Mouse (Mus musculus) lung, postnatal 0 days (tissue): ENCODE measurements around the gene Dnajc6. TPM values are rescaled to one million over a fixed set of nuclear protein-coding genes. Genes with fewer than 3 reads are reported as not detected.

Experiments
- ATAC-seq: fragments of 200-750 bp; cut with Nextera tagmentation; 2 replicates; pipeline ENCODE4 v1.8.0; 2017; ENCODE audit warnings: moderate library complexity
- DNase-seq: peaks from one replicate; pipeline ENCODE4 v3.0.0-alpha.2; 2016; ENCODE audit warnings: low spot score
- H3K27ac ChIP-seq: fragments of 300-500 bp; sonication (generic); 2 replicates; pipeline ENCODE4 v1.5.1; 2014; ENCODE audit warnings: antibody characterized with exemption, mild to moderate bottlenecking, low read length, mixed read lengths
- H3K27me3 ChIP-seq: fragments of 300-500 bp; sonication (generic); replicated peaks from 2 replicates; pipeline ENCODE4 v1.6.1; 2014; ENCODE audit warnings: low read length, mixed read lengths; ENCODE audit not compliant: insufficient read depth
- H3K36me3 ChIP-seq: fragments of 300-500 bp; sonication (generic); 2 replicates; pipeline ENCODE4 v1.6.1; 2014; ENCODE audit warnings: low read length, mixed read lengths; ENCODE audit not compliant: insufficient read depth
- H3K4me1 ChIP-seq: fragments of 300-500 bp; sonication (generic); 2 replicates; pipeline ENCODE4 v1.6.1; 2014; ENCODE audit warnings: antibody characterized with exemption, low read depth, low read length, mixed read lengths; ENCODE audit not compliant: insufficient read depth
- H3K4me2 ChIP-seq: fragments of 300-500 bp; sonication (generic); replicated peaks from 2 replicates; pipeline ENCODE4 v1.6.1; 2014; ENCODE audit warnings: low read depth, mild to moderate bottlenecking, low read length, moderate library complexity, mixed read lengths
- H3K4me3 ChIP-seq: fragments of 300-500 bp; sonication (generic); 2 replicates; pipeline ENCODE4 v1.5.1; 2014; ENCODE audit warnings: low read depth, low read length
- H3K9ac ChIP-seq: fragments of 300-500 bp; sonication (generic); replicated peaks from 2 replicates; pipeline ENCODE4 v1.6.1; 2014; ENCODE audit warnings: low read depth, mild to moderate bottlenecking
- H3K9me3 ChIP-seq: fragments of 300-500 bp; sonication (generic); 2 replicates; pipeline ENCODE4 v1.6.1; 2016; ENCODE audit warnings: low read length, mixed read lengths
- CTCF ChIP-seq: IDR thresholded peaks from 2 replicates; pipeline ENCODE4 v1.5.1; 2016; ENCODE audit warnings: antibody characterized with exemption, mild to moderate bottlenecking
- EP300 ChIP-seq: IDR thresholded peaks from 2 replicates; pipeline ENCODE4 v1.6.1; 2016; ENCODE audit warnings: antibody characterized with exemption, mild to moderate bottlenecking, control low read depth
- WGBS: fragments of 180-500 bp; shearing (Covaris S2); extraction: QIAGEN DNeasy Blood & Tissue Kit; methylation state at CpG from one replicate; pipeline ENCODE4 v1.1.7; 2014; 5-methylcytosine and 5-hydroxymethylcytosine counted together
- polyA plus RNA-seq: library from polyadenylated mRNA; unstranded; fragments of >200 nt; fragmentation: Nextera tagmentation; extraction: Ambion mirVana; gene quantifications from 2 replicates; pipeline ENCODE4 v1.2.1, GENCODE M21; 2015

Gene Dnajc6
- polyA plus RNA-seq, 1 experiment from 2014 or later = 0.14 TPM

DNA sequence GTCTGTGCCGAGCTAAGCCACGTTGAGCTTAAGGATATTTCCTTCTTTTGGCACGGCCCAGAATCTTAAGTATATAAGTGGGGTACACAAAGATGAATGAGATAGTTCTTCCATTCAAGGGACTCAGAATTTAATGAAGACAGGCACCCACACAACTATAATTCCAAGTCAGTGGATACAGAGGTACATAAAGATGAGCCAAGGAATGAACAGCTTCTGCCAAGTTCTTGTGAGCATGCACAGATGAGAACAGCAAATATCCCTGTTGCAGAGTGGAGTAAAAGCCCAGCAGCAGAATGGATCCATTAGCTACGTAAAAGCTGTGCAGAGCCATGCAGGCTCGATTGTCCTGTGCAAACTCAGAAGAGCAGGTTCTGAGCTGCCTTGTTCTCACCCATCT, 128.8 kb downstream of the Dnajc6 start:
- no peak for DNase-seq
- Histone ChIP-seq H3K4me2 (no peak overlapping the region), H3K36me3 (no peaks in the 10 kb centered on the region), H3K9ac (no peak overlapping the region), H3K27ac (no peak overlapping the region), H3K4me1 (no peaks in the 10 kb centered on the region), H3K9me3 (no peaks in the 10 kb centered on the region), H3K27me3 (no peaks in the 10 kb centered on the region), H3K4me3 (no peak overlapping the region)
- ATAC-seq = no peak
- 83% methylated on average over 5 of the region's 5 CpGs for WGBS
- TF ChIP-seq EP300 (no peak), CTCF (no peak)

DNA sequence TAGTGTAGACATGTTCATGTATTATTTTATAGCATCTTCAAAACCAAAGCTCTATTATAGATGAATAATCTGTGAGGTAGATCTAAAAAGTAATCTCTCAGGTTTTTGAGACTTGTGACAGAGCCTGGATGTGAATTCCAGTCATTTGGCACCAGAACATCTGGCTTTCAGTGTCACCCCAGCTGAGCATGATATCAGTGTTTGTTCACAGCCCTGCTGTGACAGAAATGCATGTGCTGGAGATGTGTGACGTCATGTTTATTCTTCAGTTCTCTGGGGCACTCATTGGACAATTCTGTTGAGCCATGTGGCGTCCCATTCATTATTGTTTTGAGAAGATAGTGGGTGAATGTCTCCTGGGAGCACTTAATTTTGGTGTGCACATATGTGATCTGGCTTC, 139.1 kb downstream of the Dnajc6 start:
- H3K4me1 ChIP-seq = no peaks in the 10 kb centered on the region
- H3K36me3 ChIP-seq = no peaks in the 10 kb centered on the region
- H3K9me3 ChIP-seq = no peaks in the 10 kb centered on the region
- DNase-seq (no peak), ATAC-seq (no peak)
- H3K4me2 ChIP-seq = no peak overlapping the region
- H3K27ac ChIP-seq = no peak overlapping the region
- H3K4me3 ChIP-seq = no peak overlapping the region
- 41% methylated on average over 2 of the region's 2 CpGs for WGBS
- H3K9ac ChIP-seq = no peak overlapping the region
- no peaks in the 10 kb centered on the region for H3K27me3 ChIP-seq
- TF ChIP-seq EP300 = no peak
- TF ChIP-seq CTCF = no peak

DNA sequence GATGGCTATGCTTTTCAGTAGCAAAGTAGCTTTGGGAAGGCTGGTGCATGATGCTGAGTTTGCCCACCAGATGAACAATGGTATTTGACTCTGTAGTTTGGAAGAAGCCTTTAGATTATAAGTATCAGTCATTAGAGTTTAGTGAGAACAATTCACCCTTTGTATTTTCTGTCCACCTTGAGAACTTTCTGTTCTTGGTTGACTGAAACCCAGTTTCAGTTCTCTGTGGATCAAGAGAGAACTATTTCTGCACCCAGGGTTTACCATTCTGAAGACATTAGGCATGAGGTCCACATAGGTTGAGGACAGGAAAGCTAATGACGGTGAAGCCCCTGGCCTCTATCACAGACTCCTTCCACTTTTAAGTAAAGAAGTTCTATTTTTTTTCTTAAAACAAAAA, 141.0 kb downstream of the Dnajc6 start:
- TF ChIP-seq CTCF (no peak), EP300 (no peak)
- Histone ChIP-seq H3K9ac (no peak overlapping the region), H3K4me3 (no peak overlapping the region), H3K4me1 (no peaks in the 10 kb centered on the region), H3K27ac (no peak overlapping the region), H3K36me3 (no peaks in the 10 kb centered on the region), H3K4me2 (no peak overlapping the region), H3K27me3 (no peaks in the 10 kb centered on the region), H3K9me3 (no peaks in the 10 kb centered on the region)
- ATAC-seq = no peak
- no peak for DNase-seq
- 89% methylated on average over 1 of the region's 1 CpGs for WGBS

DNA sequence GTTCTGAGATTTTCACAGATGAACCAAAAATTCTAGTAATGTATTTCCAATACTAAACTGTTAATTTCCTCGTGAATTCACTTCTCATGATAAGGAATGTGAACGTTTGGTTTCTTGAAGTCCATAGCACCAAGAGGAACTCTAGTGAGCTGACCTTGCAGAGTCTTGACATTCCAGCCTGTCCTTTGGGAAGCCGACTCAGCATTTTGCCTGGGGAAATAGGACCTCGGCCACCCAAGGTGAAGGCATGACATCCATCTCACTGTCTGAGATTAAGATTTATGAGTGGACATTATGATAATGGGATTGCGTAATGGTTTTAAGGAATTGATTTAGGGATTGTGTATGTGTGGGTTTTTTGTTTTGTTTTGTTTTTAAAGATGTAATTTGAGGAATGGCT, 144.2 kb downstream of the Dnajc6 start:
- TF ChIP-seq CTCF (no peak), EP300 (no peak)
- no peak overlapping the region for H3K27ac ChIP-seq
- no peaks in the 10 kb centered on the region for H3K9me3 ChIP-seq
- H3K9ac ChIP-seq = no peak overlapping the region
- no peak overlapping the region for H3K4me3 ChIP-seq
- no peaks in the 10 kb centered on the region for H3K27me3 ChIP-seq
- H3K36me3 ChIP-seq = no peaks in the 10 kb centered on the region
- H3K4me1 ChIP-seq = no peaks in the 10 kb centered on the region
- no peak for ATAC-seq
- no peak for DNase-seq
- H3K4me2 ChIP-seq = no peak overlapping the region
- 58% methylated on average over 5 of the region's 5 CpGs for WGBS

DNA sequence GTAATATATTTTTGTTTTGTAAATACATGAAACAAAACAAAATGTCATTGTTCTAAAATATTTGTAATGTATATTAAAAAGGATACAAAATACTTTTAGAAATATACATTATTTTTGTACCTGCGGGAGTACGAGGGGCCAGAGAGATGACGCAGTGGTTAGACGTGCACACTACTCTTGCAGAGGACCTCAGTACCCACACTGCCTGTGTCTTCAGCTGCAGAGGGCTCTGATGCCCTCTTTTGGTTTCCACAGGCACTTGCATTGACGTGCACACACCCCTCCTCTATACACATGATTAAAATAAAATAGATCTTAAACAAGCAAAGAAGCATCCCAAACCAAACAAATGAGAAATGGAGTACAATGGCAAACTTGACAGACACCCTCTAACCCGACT, 146.3 kb downstream of the Dnajc6 start:
- 77% methylated on average over 6 of the region's 6 CpGs for WGBS
- Histone ChIP-seq H3K4me3 (no peak overlapping the region), H3K27me3 (no peaks in the 10 kb centered on the region), H3K4me1 (no peaks in the 10 kb centered on the region), H3K4me2 (no peak overlapping the region), H3K9me3 (no peaks in the 10 kb centered on the region), H3K27ac (no peak overlapping the region), H3K9ac (no peak overlapping the region), H3K36me3 (no peaks in the 10 kb centered on the region)
- no peak for DNase-seq
- TF ChIP-seq EP300 (no peak), CTCF (no peak)
- ATAC-seq = no peak

DNA sequence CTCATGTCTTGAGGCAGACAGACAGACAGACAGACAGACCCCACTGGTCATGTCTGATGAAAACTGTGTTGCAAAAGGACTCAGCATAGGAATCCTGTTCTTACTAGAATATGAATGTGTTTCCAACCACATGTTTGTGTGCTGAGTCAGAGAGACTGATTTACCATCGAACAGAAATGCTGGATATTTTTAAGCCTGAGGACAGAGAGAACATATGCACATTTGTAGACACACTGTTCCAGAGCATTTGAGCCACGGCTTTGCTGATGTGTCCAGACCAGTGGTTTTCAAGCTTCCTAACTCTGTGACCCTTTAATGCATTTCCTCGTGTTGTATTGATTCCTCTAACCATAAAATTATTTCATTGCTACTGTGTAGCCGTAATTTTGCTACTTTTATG, 146.8 kb downstream of the Dnajc6 start:
- no peak for ATAC-seq
- no peaks in the 10 kb centered on the region for H3K4me1 ChIP-seq
- TF ChIP-seq CTCF (no peak), EP300 (no peak)
- no peak overlapping the region for H3K4me2 ChIP-seq
- no peak overlapping the region for H3K27ac ChIP-seq
- no peaks in the 10 kb centered on the region for H3K27me3 ChIP-seq
- no peak overlapping the region for H3K9ac ChIP-seq
- H3K9me3 ChIP-seq = no peaks in the 10 kb centered on the region
- DNase-seq = no peak
- no peak overlapping the region for H3K4me3 ChIP-seq
- H3K36me3 ChIP-seq = no peaks in the 10 kb centered on the region
- 69% methylated on average over 4 of the region's 4 CpGs for WGBS

DNA sequence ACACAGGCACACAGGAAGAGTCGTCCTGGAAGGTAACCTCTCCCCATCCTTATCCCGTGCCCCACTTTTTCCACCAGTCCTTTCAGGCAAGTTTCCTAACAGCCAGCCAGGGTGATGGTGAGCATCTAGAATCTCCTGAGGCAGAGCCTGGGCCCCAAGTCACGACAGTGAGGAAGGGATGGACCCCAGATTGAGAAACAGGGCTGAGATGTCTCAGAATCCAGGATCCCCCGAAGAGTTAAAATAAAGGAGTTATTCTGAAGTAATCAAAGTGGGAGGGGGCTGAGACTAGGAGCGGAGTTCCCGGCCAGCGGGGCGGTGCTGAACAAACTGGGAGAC, 150.4 kb downstream of the Dnajc6 start:
- Histone ChIP-seq H3K36me3 (no peaks in the 10 kb centered on the region), H3K4me3 (peak overlapping the region; percentile 94), H3K4me1 (peaks cover 9% of the 10 kb centered on the region; the same call in 1 of the 2 replicates), H3K9ac (0 out of 2 replicates have a peak overlapping the region, but pooled peaks have one; percentile 13), H3K9me3 (no peaks in the 10 kb centered on the region), H3K27me3 (no peaks in the 10 kb centered on the region), H3K27ac (peak overlapping the region; percentile 71), H3K4me2 (peak overlapping the region; percentile 61)
- DNase-seq = no peak
- TF ChIP-seq EP300 (no peak), CTCF (no peak)
- ATAC-seq = peak; percentile 1
- under 1% methylated on average over 8 of the region's 8 CpGs for WGBS
